Mouse (Mus musculus) stomach, embryonic 14.5 days (tissue): ENCODE results near the gene Hbq1a. TPM values are rescaled to one million over a fixed set of nuclear protein-coding genes. Genes with fewer than 3 reads are reported as not detected.
"Not testable (repeated sequence)": the region's sequence is repeated elsewhere in the genome, so short reads cannot be mapped to it uniquely, and the experiment has no call there.

ENCODE experiments used
- ATAC-seq: fragments of 200-750 bp; cut with Nextera tagmentation; 2 replicates; pipeline ENCODE4 v1.8.0; 2017; ENCODE audit warnings: low read depth, moderate TSS enrichment; ENCODE audit not compliant: insufficient number of reproducible peaks, insufficient read depth, low FRiP score
- H3K27ac ChIP-seq: fragments of 300-500 bp; sonication (generic); 2 replicates; pipeline ENCODE4 v1.5.1; 2014; ENCODE audit warnings: mild to moderate bottlenecking, low read length, moderate library complexity, mixed read lengths
- H3K27me3 ChIP-seq: fragments of 300-500 bp; sonication (generic); 2 replicates; pipeline ENCODE4 v1.6.1; 2014; ENCODE audit warnings: low read length, control low read depth, mixed read lengths; ENCODE audit not compliant: control insufficient read depth, insufficient read depth
- H3K36me3 ChIP-seq: fragments of 300-500 bp; sonication (generic); 2 replicates; pipeline ENCODE4 v1.6.1; 2014; ENCODE audit warnings: mild to moderate bottlenecking, control low read depth, low read length, moderate library complexity, mixed read lengths; ENCODE audit not compliant: control insufficient read depth, insufficient read depth
- H3K4me1 ChIP-seq: fragments of 300-500 bp; sonication (generic); 2 replicates; pipeline ENCODE4 v1.6.1; 2014; ENCODE audit warnings: low read length, control low read depth, mixed read lengths; ENCODE audit not compliant: control insufficient read depth, insufficient read depth
- H3K4me2 ChIP-seq: fragments of 300-500 bp; sonication (generic); replicated peaks from 2 replicates; pipeline ENCODE4 v1.6.1; 2014; ENCODE audit warnings: low read depth, low read length, control low read depth
- H3K4me3 ChIP-seq: fragments of 300-500 bp; sonication (generic); 2 replicates; pipeline ENCODE4 v1.5.1; 2014; ENCODE audit warnings: low read depth, low read length, control low read depth
- H3K9ac ChIP-seq: fragments of 300-500 bp; sonication (generic); replicated peaks from 2 replicates; pipeline ENCODE4 v1.6.1; 2014; ENCODE audit warnings: low read depth, mild to moderate bottlenecking, control low read depth, low read length, moderate library complexity, mixed read lengths
- H3K9me3 ChIP-seq: fragments of 300-500 bp; sonication (generic); 2 replicates; pipeline ENCODE4 v1.6.1; 2016; ENCODE audit warnings: low read depth, low read length, control low read depth; ENCODE audit not compliant: control insufficient read depth
- WGBS: fragments of 180-500 bp; shearing (Covaris S2); extraction: QIAGEN DNeasy Blood & Tissue Kit; methylation state at CpG from one replicate; pipeline ENCODE4 v1.1.7; 2014; 5-methylcytosine and 5-hydroxymethylcytosine counted together
- polyA plus RNA-seq: library from polyadenylated mRNA; unstranded; fragments of >200 nt; fragmentation: Nextera tagmentation; extraction: Ambion mirVana; gene quantifications from 2 replicates; pipeline ENCODE4 v1.2.1, GENCODE M21; 2014

The Hbq1a gene
- polyA plus RNA-seq, 1 experiment from 2014 or later: 1.0 TPM

- not testable (repeated sequence) for H3K9ac ChIP-seq, H3K36me3 ChIP-seq, H3K9me3 ChIP-seq, H3K4me1 ChIP-seq, H3K4me3 ChIP-seq, ATAC-seq, H3K4me2 ChIP-seq, H3K27ac ChIP-seq, H3K27me3 ChIP-seq
- WGBS: 74% methylated on average over 4 of the region's 4 CpGs
Observed at GRCm38 (mm10) chr11:32292819-32293218, 7.0 kb upstream of the Hbq1a start.

GRCm38 (mm10) chr11:32293479-32293878 is 6.4 kb upstream of the Hbq1a start:
- 50% methylated on average over 3 of the region's 3 CpGs for WGBS
- H3K4me2 ChIP-seq, H3K27ac ChIP-seq, H3K4me3 ChIP-seq, H3K9ac ChIP-seq, ATAC-seq, H3K9me3 ChIP-seq, H3K27me3 ChIP-seq, H3K36me3 ChIP-seq, H3K4me1 ChIP-seq: not testable (repeated sequence)

- peak; percentile 50; the same call in 1 of the 2 replicates for ATAC-seq
- not testable (repeated sequence) for H3K27me3 ChIP-seq, H3K36me3 ChIP-seq, H3K4me3 ChIP-seq, H3K4me2 ChIP-seq, H3K9me3 ChIP-seq, H3K4me1 ChIP-seq, H3K27ac ChIP-seq, H3K9ac ChIP-seq
- no CpG with 5 or more reads among the region's 4 CpGs for WGBS
Observed at GRCm38 (mm10) chr11:32296203-32296602, 3.7 kb upstream of the Hbq1a start, which contains the start of gene Hba-a2. Hba-a2 (plus strand) TSS chr11:32296489.

GRCm38 (mm10) chr11:32297417-32297816 is 2.5 kb upstream of the Hbq1a start:
- H3K9ac ChIP-seq, H3K36me3 ChIP-seq, ATAC-seq, H3K27me3 ChIP-seq, H3K4me1 ChIP-seq, H3K27ac ChIP-seq, H3K4me2 ChIP-seq, H3K4me3 ChIP-seq, H3K9me3 ChIP-seq: not testable (repeated sequence)
- 40% methylated on average over 2 of the region's 2 CpGs for WGBS

GRCm38 (mm10) chr11:32297866-32298531 is 1.9 kb upstream of the Hbq1a start:
- Histone ChIP-seq H3K36me3 (no peaks in the 10 kb centered on the region), H3K27ac (no peak overlapping the region), H3K4me3 (no peak overlapping the region), H3K4me1 (no peaks in the 10 kb centered on the region), H3K4me2 (no peak overlapping the region), H3K27me3 (no peaks in the 10 kb centered on the region), H3K9ac (no peak overlapping the region), H3K9me3 (no peaks in the 10 kb centered on the region)
- 75% methylated on average over 1 of the region's 1 CpGs for WGBS
- no peak for ATAC-seq

- H3K4me3 ChIP-seq: no peak overlapping the region
- no peaks in the 10 kb centered on the region for H3K36me3 ChIP-seq
- WGBS: 92% methylated on average over 2 of the region's 2 CpGs
- H3K9ac ChIP-seq: no peak overlapping the region
- ATAC-seq: no peak
- no peaks in the 10 kb centered on the region for H3K4me1 ChIP-seq
- no peak overlapping the region for H3K4me2 ChIP-seq
- H3K27me3 ChIP-seq: no peaks in the 10 kb centered on the region
- no peak overlapping the region for H3K27ac ChIP-seq
- no peaks in the 10 kb centered on the region for H3K9me3 ChIP-seq
Observed at GRCm38 (mm10) chr11:32298532-32298918, 1.3 kb upstream of the Hbq1a start.

- Histone ChIP-seq H3K4me1 (no peaks in the 10 kb centered on the region), H3K27ac (no peak overlapping the region), H3K4me2 (peak overlapping the region; percentile 14; the same call in 1 of the 2 replicates), H3K9ac (no peak overlapping the region), H3K4me3 (no peak overlapping the region), H3K27me3 (no peaks in the 10 kb centered on the region), H3K9me3 (no peaks in the 10 kb centered on the region), H3K36me3 (no peaks in the 10 kb centered on the region)
- 52% methylated on average over 14 of the region's 17 CpGs for WGBS
- ATAC-seq: no peak
Observed at GRCm38 (mm10) chr11:32300279-32301267, 704 bp downstream of the Hbq1a start.

GRCm38 (mm10) chr11:32301506-32301905 is 1.6 kb downstream of the Hbq1a start:
- Histone ChIP-seq H3K9me3 (no peaks in the 10 kb centered on the region), H3K27ac (no peak overlapping the region), H3K9ac (no peak overlapping the region), H3K4me3 (no peak overlapping the region), H3K4me2 (no peak overlapping the region), H3K27me3 (no peaks in the 10 kb centered on the region), H3K4me1 (no peaks in the 10 kb centered on the region), H3K36me3 (no peaks in the 10 kb centered on the region)
- 72% methylated on average over 1 of the region's 1 CpGs for whole genome bisulfite sequencing
- no peak for ATAC-seq
